Mouse (Mus musculus) kidney, adult 9 months (tissue): ENCODE measurements around the gene Spaca7.
"Not testable (repeated sequence)": the region's sequence is repeated elsewhere in the genome, so short reads cannot be mapped to it uniquely, and the experiment has no call there.

Source experiments
- DNase-seq: peaks from one replicate; pipeline ENCODE4 v3.0.0; 2022

The Spaca7 gene

DNA sequence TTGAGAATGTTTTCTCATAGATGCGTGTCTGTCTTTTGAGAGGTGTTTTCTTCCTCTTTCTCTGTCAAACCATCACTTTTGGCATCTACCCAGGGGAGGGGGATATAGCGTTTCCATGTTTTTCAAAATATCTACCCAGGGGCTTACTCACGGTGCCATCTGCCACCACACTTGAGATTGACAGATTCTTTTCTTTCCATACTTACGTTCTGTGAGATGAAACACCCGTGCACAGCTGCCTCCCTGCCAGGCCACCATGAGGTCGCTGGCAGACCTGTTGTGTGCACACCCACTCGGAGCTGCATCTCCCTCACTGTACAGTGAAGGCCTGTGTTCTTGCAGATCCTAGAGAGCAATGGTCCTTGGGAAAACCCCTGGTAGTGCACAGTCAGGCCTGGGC lies 40.4 kb downstream of the Spaca7 start:
- no peak for DNase-seq

- DNase-seq = not testable (repeated sequence)
These were observed 44.5 kb downstream of the Spaca7 start for GRCm38 (mm10) chr8:12617369-12617768.

GRCm38 (mm10) chr8:12621550-12622222 lies 48.9 kb downstream of the Spaca7 start:
- no peak for DNase-seq

GRCm38 (mm10) chr8:12625890-12626289 lies 53.1 kb downstream of the Spaca7 start:
- no peak for DNase-seq

- DNase-seq = peak; percentile 60
These were observed 56.2 kb downstream of the Spaca7 start for GRCm38 (mm10) chr8:12629079-12629478.

DNA sequence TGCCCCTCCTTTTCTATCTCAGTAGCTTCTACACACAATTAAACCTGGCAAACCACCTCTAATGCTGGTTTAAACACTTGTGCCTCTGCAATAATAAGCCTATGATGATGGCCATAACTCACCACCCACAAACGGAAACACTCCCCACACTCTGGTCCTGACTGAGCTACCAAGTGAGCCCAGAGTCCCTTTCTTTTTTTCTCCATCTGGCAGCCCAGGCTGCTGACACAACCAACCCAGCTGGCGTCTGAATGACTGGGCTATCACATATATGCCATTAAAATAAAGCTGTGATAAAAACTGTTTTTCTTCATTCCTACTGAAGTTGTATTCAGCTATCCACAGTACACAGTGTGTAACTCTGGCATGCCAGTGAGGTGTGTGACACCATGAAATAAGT lies 62.5 kb downstream of the Spaca7 start:
- no peak for DNase-seq

DNA sequence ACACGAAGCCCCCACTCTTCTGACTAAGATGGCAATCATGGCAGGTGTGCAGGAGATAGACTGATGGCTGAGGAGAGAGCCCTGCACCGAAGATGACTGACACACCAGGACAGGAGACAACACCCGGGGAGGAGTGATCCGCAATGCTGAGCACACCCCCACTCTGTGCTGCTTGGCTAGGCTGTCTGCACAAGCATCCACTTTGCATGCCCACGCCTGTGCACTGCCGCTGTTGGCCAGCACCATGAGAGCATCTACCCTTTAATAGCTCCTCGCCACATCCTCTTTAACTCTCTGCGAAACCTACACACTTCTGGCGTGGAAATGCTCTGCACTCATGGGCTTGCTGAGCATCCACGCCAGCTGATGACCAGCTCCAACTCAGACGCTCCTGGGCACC lies 65.6 kb downstream of the Spaca7 start:
- no peak for DNase-seq

DNA sequence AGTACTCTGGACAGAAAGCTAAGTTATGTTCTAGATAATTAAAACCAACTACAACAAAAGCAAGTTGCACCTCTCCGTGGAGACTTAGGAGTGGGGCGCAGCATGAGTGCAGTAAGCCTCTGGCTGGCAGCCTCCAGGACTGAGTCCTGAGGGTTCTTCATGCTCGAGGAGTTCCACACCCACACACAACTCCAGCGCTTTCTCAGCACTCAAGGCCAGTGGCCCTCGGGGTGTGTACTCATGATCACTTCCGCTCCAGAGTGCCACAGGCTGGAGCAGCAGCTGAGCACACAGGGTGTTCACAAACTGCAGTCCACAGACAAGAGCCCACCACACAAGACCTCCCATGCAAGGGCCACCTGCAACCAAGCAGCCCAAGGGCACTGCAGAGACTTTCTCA lies 68.7 kb downstream of the Spaca7 start:
- DNase-seq = no peak

DNA sequence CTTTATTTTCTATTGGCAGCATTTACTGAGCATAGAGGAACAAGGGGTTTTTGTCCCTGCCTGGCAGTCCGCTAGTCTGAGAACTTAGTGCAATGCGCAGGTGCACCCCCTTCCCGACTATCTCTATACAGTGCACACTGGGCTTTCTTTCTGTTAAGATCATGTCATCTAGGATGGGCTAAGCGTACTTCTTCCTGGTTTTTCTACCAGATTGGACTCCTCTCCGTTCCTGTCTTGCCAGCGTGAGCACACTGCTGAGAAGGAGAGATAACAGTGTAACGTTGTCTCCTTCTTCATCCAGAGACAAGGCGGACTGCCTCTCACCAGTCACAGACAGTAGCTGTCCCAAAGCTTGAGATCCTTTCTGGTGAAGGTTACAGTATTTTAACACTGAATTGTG lies 71.5 kb downstream of the Spaca7 start:
- no peak for DNase-seq

DNA sequence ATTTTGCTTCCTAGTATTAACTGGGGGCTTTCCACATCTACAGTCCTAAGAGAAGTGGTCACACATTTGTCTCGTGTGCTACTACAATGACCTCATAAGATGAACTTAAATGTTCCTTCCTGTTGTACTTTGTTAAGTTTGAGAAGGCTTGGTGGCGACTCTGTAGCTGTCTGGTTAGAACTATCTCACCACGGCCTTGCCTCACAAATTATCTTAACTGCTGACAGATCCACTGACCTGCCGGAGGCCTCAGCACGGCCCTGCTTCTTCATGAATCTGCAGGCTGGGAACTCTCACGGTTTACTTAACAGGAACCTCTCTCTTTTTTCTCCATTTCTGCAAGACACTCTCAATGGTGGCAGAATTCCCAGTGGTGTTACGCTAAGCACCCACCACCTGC lies 72.1 kb downstream of the Spaca7 start:
- no peak for DNase-seq

- DNase-seq = peak; percentile 48
These were observed 73.7 kb downstream of the Spaca7 start for GRCm38 (mm10) chr8:12646536-12646935.

GRCm38 (mm10) chr8:12648951-12649350 lies 76.1 kb downstream of the Spaca7 start:
- DNase-seq = no peak
